Mouse (Mus musculus) E14TG2a.4 (cell line): ENCODE measurements around the gene Edc3.

Experiments used
- CTCF ChIP-seq: conservative IDR thresholded peaks from 2 replicates; pipeline ENCODE4 v1.5.1; 2014; ENCODE audit warnings: low read length
- NANOG ChIP-seq: IDR thresholded peaks from 2 replicates; pipeline ENCODE4 v1.6.1; 2014; ENCODE audit warnings: borderline replicate concordance, low read length, mixed read lengths
- POU5F1 ChIP-seq: IDR thresholded peaks from 2 replicates; pipeline ENCODE4 v1.6.1; 2014; ENCODE audit warnings: low read length, borderline replicate concordance

GRCm38 (mm10) chr9:57769539-57770069, 61.3 kb downstream of the Edc3 start:
- TF ChIP-seq CTCF (no peak), POU5F1 (no peak), NANOG (no peak)
